Mouse (Mus musculus) thymus, postnatal 4 days (tissue): Measurements from ENCODE around the gene Ikbke.
"Not testable (repeated sequence)": the region's sequence is repeated elsewhere in the genome, so short reads cannot be mapped to it uniquely, and the experiment has no call there.

ENCODE experiments used
- DNase-seq: peaks from one replicate; pipeline ENCODE4 v3.0.0; 2021

Gene Ikbke

GRCm38 (mm10) chr1:131280280-131280679 is 874 bp upstream of the Ikbke start:
- peak; percentile 65 for DNase-seq

GRCm38 (mm10) chr1:131278606-131279455 is 575 bp downstream of the Ikbke start:
- peak; percentile 64 for DNase-seq

- no peak for DNase-seq
Observed at GRCm38 (mm10) chr1:131276831-131277230, 2.6 kb downstream of the Ikbke start.

- no peak for DNase-seq
Observed at GRCm38 (mm10) chr1:131275577-131275976, 3.8 kb downstream of the Ikbke start.

- DNase-seq, result peak; percentile 62
Observed at GRCm38 (mm10) chr1:131274725-131275539, 4.5 kb downstream of the Ikbke start.

- peak; percentile 86 for DNase-seq
Observed at GRCm38 (mm10) chr1:131269797-131270578, 9.4 kb downstream of the Ikbke start.

GRCm38 (mm10) chr1:131268776-131269175 is 10.6 kb downstream of the Ikbke start:
- no peak for DNase-seq

GRCm38 (mm10) chr1:131263905-131264304 is 15.5 kb downstream of the Ikbke start:
- DNase-seq, result no peak

- peak; percentile 87 for DNase-seq
Observed at GRCm38 (mm10) chr1:131260309-131260656, 19.1 kb downstream of the Ikbke start.

- no peak for DNase-seq
Observed at GRCm38 (mm10) chr1:131259632-131260308, 19.6 kb downstream of the Ikbke start.

- DNase-seq, result no peak
Observed at GRCm38 (mm10) chr1:131257288-131257687, 22.1 kb downstream of the Ikbke start.

GRCm38 (mm10) chr1:131252516-131253250 is 26.7 kb downstream of the Ikbke start:
- DNase-seq, result not testable (repeated sequence)

- peak; percentile 42 for DNase-seq
Observed at GRCm38 (mm10) chr1:131246433-131247395, 32.7 kb downstream of the Ikbke start.

GRCm38 (mm10) chr1:131245926-131246325 is 33.5 kb downstream of the Ikbke start:
- DNase-seq, result peak; percentile 64

GRCm38 (mm10) chr1:131245089-131245856 is 34.1 kb downstream of the Ikbke start, which contains the start of gene Rassf5:
Gene Rassf5 (minus strand): TSS chr1:131245258.
- DNase-seq, result peak; percentile 66

- DNase-seq, result peak; percentile 37
Observed at GRCm38 (mm10) chr1:131244536-131245088, 34.8 kb downstream of the Ikbke start.

GRCm38 (mm10) chr1:131242956-131243355 is 36.5 kb downstream of the Ikbke start:
- no peak for DNase-seq

GRCm38 (mm10) chr1:131239576-131240193 is 39.7 kb downstream of the Ikbke start:
- no peak for DNase-seq

- no peak for DNase-seq
Observed at GRCm38 (mm10) chr1:131238931-131239381, 40.5 kb downstream of the Ikbke start.
